Mouse (Mus musculus): ENCODE data around the gene Tgif1. TPM values are rescaled to one million over a fixed set of nuclear protein-coding genes. Genes with fewer than 3 reads are reported as not detected.
A peak's percentile ranks its signal among the peaks of the same experiment; 100 is the strongest.

Gene Tgif1
- polyA plus RNA-seq, 1 experiment from 2014 or later: 35.6 TPM

DNA sequence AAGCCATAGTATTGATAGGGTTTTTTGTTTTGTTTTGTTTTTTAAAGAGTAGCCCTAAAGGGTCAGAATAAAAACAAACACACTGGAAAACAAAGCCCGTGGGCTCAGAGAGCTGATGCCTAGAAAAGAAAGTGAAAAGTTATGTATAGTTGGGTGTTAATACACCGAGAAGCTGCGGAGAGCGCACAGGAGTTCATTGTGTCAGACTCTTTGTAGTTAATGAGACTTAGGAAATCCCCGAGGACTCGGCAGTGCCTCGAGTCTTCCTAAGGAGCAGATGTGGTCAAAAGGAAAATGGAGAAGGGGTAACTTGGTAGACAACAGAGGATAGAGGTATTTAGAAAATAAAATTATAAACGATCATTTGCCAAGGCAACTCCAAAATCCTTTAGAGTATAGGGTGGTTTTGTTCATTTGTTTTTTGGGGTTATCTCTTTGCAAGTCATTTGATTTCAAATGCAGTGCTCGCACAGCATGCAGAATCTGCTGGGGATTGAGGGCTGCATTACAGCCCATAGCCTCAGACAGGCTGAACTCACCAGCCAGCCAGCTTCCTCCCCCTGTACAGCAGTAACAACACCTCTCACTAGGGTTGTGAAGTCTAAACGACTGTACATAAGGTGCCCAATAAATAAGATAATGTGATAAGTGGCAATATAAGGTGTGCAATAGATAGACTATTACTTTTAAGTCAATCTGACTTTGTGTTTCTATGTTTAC is 18.1 kb downstream of the Tgif1 start:
- Histone ChIP-seq H3K27ac (replicated peaks) (peak overlapping the region; percentile 37), H3K4me2 (replicated peaks; ENCODE audit: low read depth) (peak overlapping the region; percentile 58), H3K36me3 (ENCODE audit: control insufficient read depth, insufficient read depth, low read length) (no peaks in the 10 kb centered on the region), H3K4me1 (replicated peaks; ENCODE audit: control insufficient read depth, insufficient read depth) (peaks cover 3% of the 10 kb centered on the region; the same call in 1 of the 2 replicates), H3K9ac (ENCODE audit: low read length) (peak overlapping the region; percentile 47; the same call in 1 of the 2 replicates), H3K9me3 (ENCODE audit: control insufficient read depth, low read length) (no peaks in the 10 kb centered on the region), H3K27me3 (ENCODE audit: control insufficient read depth, insufficient read depth, low read length) (no peaks in the 10 kb centered on the region), H3K4me3 (ENCODE audit: low read depth, low read length) (peak overlapping the region; percentile 36)
- no peak for TF ChIP-seq CTCF (IDR thresholded peaks at IDR 0.05; ENCODE audit: low read depth)
- no peak for TF ChIP-seq EP300 (optimal IDR thresholded peaks at IDR 0.05)
- peak; percentile 24; the same call in 1 of the 2 replicates for ATAC-seq (ENCODE audit: low FRiP score, low TSS enrichment)
- no peak for DNase-seq (ENCODE audit: low spot score)
- 19% methylated on average over 10 of the region's 10 CpGs for WGBS

DNA sequence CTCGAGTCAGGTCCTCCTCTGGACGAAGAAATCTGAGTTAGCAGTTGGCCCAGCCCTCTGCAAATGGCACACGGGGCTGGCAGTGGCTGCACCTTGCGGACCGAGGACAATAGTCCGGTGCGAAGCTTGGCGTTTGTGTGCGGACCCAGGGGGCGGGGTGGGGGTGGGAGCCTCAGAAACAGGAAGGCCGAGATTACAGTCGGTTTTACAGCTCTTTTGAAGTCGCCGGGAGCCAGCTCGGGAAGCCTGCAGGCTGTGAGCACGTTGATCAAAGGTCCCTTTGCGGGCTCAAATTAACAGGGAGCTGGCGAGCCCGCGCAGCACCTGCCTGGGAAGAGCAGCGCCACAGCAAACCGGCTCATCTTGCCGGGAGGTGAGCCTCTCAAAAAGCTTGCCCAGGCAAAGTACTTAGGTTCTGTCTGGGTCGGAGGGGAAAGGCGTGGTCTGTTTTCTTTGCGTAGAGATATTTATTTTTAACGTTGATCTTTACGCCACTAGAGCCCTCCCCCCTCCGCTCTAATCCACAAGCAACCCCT is 18.8 kb downstream of the Tgif1 start:
- no peaks in the 10 kb centered on the region for H3K9me3 ChIP-seq (ENCODE audit: control insufficient read depth, low read length)
- 4% methylated on average over 29 of the region's 29 CpGs for WGBS
- no peaks in the 10 kb centered on the region for H3K36me3 ChIP-seq (ENCODE audit: control insufficient read depth, insufficient read depth, low read length)
- H3K27ac ChIP-seq (replicated peaks): peak overlapping the region; percentile 37
- peaks cover 3% of the 10 kb centered on the region; the same call in 1 of the 2 replicates for H3K4me1 ChIP-seq (replicated peaks; ENCODE audit: control insufficient read depth, insufficient read depth)
- no peaks in the 10 kb centered on the region for H3K27me3 ChIP-seq (ENCODE audit: control insufficient read depth, insufficient read depth, low read length)
- H3K9ac ChIP-seq (ENCODE audit: low read length): peak overlapping the region; percentile 47
- H3K4me3 ChIP-seq (ENCODE audit: low read depth, low read length): peak overlapping the region; percentile 36
- peak; percentile 65 for ATAC-seq (ENCODE audit: low FRiP score, low TSS enrichment)
- H3K4me2 ChIP-seq (replicated peaks; ENCODE audit: low read depth): peak overlapping the region; percentile 58
- peak; percentile 85 for DNase-seq (ENCODE audit: low spot score)
- TF ChIP-seq CTCF (IDR thresholded peaks at IDR 0.05; ENCODE audit: low read depth): no peak
- TF ChIP-seq EP300 (optimal IDR thresholded peaks at IDR 0.05): no peak

DNA sequence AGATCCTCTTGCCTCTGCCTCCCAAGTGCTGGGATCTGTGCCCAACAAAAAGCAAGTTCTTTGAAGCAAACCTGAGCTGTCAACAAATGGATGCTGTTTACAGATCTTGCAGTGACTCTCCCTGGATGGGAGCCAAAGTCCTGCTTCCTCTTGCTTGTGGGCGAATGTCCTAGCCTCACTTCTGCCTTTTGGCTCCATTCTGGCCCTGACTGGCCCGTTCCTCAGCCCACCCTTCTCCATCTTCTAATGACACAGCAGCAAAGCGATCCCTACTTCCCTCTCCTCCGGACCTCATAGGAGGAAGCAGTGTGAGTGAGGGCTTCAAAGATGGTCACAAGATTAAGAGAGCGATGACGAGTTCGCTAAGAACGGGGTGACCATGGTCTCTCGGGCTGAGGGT is 20.8 kb downstream of the Tgif1 start:
- H3K9ac ChIP-seq (ENCODE audit: low read length): no peak overlapping the region
- no peaks in the 10 kb centered on the region for H3K27me3 ChIP-seq (ENCODE audit: control insufficient read depth, insufficient read depth, low read length)
- peaks cover 3% of the 10 kb centered on the region; the same call in 1 of the 2 replicates for H3K4me1 ChIP-seq (replicated peaks; ENCODE audit: control insufficient read depth, insufficient read depth)
- ATAC-seq (ENCODE audit: low FRiP score, low TSS enrichment): no peak
- no peak overlapping the region for H3K27ac ChIP-seq (replicated peaks)
- WGBS: 79% methylated on average over 9 of the region's 9 CpGs
- H3K4me2 ChIP-seq (replicated peaks; ENCODE audit: low read depth): no peak overlapping the region
- no peak overlapping the region for H3K4me3 ChIP-seq (ENCODE audit: low read depth, low read length)
- H3K36me3 ChIP-seq (ENCODE audit: control insufficient read depth, insufficient read depth, low read length): no peaks in the 10 kb centered on the region
- no peak for TF ChIP-seq CTCF (IDR thresholded peaks at IDR 0.05; ENCODE audit: low read depth)
- TF ChIP-seq EP300 (optimal IDR thresholded peaks at IDR 0.05): no peak
- no peaks in the 10 kb centered on the region for H3K9me3 ChIP-seq (ENCODE audit: control insufficient read depth, low read length)
- DNase-seq (ENCODE audit: low spot score): no peak

DNA sequence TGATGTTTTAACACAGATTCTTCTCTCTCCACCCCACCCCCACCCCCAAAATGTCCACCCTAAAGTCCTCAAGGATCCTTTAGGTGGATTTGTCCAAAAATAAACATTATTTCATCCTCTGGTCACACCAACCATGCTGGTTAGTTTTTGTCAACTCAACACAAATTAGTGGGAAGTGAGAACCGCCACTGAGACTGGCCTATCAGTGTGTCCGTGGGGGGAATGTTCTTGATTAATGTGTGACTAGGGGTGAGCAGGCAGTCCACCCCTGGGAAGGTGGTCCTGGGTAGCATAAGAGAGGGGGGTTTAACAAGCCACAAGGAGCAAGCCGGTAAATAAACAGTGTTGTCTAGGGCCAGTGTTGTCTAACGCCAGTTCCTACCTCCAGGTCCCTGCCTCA is 21.8 kb downstream of the Tgif1 start:
- H3K36me3 ChIP-seq (ENCODE audit: control insufficient read depth, insufficient read depth, low read length): no peaks in the 10 kb centered on the region
- no peak for ATAC-seq (ENCODE audit: low FRiP score, low TSS enrichment)
- H3K4me2 ChIP-seq (replicated peaks; ENCODE audit: low read depth): no peak overlapping the region
- no peaks in the 10 kb centered on the region for H3K9me3 ChIP-seq (ENCODE audit: control insufficient read depth, low read length)
- no peak for DNase-seq (ENCODE audit: low spot score)
- 63% methylated on average over 4 of the region's 4 CpGs for WGBS
- no peak overlapping the region for H3K9ac ChIP-seq (ENCODE audit: low read length)
- no peaks in the 10 kb centered on the region for H3K27me3 ChIP-seq (ENCODE audit: control insufficient read depth, insufficient read depth, low read length)
- TF ChIP-seq CTCF (IDR thresholded peaks at IDR 0.05; ENCODE audit: low read depth): no peak
- TF ChIP-seq EP300 (optimal IDR thresholded peaks at IDR 0.05): no peak
- no peak overlapping the region for H3K27ac ChIP-seq (replicated peaks)
- peaks cover 3% of the 10 kb centered on the region; the same call in 1 of the 2 replicates for H3K4me1 ChIP-seq (replicated peaks; ENCODE audit: control insufficient read depth, insufficient read depth)
- H3K4me3 ChIP-seq (ENCODE audit: low read depth, low read length): no peak overlapping the region

DNA sequence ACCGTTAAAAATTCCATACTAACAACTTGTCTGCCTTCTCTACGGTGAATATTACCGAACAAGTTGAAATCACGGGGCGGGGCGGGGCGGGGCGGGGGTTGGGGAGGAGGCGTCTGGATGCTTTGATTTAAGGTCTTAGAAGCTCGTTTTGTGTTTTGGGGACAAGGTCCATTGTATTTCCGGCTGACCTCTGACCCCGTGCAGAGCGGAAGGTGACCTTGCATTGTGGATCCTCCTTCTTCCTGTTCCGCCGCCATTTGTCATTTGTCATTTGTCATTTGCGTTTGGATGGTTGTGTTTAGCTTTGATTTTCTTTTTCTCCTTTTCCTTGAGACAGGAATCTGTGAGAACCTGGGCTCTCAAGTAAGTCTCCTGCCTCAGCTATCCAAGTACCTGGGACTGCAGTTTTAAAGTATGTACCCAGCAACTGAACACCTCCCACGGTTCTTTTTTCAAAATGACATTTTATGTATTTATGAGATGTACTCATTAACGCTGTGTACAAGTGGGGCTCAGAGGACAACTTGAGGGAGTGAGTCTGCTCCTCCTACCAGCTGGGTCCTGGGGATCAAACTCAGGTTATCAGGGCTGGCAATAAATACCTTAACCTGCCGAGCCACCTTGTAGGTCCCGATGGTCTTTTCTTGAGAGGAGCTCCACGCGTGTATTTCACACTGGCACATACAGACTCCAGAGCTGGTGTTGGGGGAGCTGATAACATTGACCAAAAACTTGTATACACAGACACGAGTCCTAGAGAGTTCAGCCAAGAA is 23.2 kb downstream of the Tgif1 start:
- no peaks in the 10 kb centered on the region for H3K36me3 ChIP-seq (ENCODE audit: control insufficient read depth, insufficient read depth, low read length)
- H3K27ac ChIP-seq (replicated peaks): no peak overlapping the region
- WGBS: 76% methylated on average over 23 of the region's 23 CpGs
- H3K4me2 ChIP-seq (replicated peaks; ENCODE audit: low read depth): no peak overlapping the region
- DNase-seq (ENCODE audit: low spot score) (no peak), ATAC-seq (ENCODE audit: low FRiP score, low TSS enrichment) (no peak)
- H3K4me1 ChIP-seq (replicated peaks; ENCODE audit: control insufficient read depth, insufficient read depth): peaks cover 3% of the 10 kb centered on the region; the same call in 1 of the 2 replicates
- H3K9me3 ChIP-seq (ENCODE audit: control insufficient read depth, low read length): no peaks in the 10 kb centered on the region
- TF ChIP-seq CTCF (IDR thresholded peaks at IDR 0.05; ENCODE audit: low read depth) (no peak), EP300 (optimal IDR thresholded peaks at IDR 0.05) (no peak)
- H3K27me3 ChIP-seq (ENCODE audit: control insufficient read depth, insufficient read depth, low read length): no peaks in the 10 kb centered on the region
- H3K9ac ChIP-seq (ENCODE audit: low read length): no peak overlapping the region
- no peak overlapping the region for H3K4me3 ChIP-seq (ENCODE audit: low read depth, low read length)

Data from stomach, postnatal 0 days (tissue).